Mouse (Mus musculus) heart, postnatal 36 days (tissue): ENCODE measurements around the gene Lman1l. TPM values are rescaled to one million over a fixed set of nuclear protein-coding genes. Genes with fewer than 3 reads are reported as not detected.

Experiments
- DNase-seq, 2 experiments: peaks; one replicate each; pipeline ENCODE4 v3.0.0; 2021 to 2022
- intact Hi-C: fragments of 180-260 bp; cut with DNase I; formaldehyde crosslinking; loops from one replicate; pipeline ENCODE4 v1.15.1; 2025
- total RNA-seq, 2 experiments: library from RNA; stranded (reverse); gene quantifications; 2 replicates each; pipeline ENCODE4 v1.2.3; 2021

The Lman1l gene
- total RNA-seq, 2 experiments from 2014 or later = not detected

DNA sequence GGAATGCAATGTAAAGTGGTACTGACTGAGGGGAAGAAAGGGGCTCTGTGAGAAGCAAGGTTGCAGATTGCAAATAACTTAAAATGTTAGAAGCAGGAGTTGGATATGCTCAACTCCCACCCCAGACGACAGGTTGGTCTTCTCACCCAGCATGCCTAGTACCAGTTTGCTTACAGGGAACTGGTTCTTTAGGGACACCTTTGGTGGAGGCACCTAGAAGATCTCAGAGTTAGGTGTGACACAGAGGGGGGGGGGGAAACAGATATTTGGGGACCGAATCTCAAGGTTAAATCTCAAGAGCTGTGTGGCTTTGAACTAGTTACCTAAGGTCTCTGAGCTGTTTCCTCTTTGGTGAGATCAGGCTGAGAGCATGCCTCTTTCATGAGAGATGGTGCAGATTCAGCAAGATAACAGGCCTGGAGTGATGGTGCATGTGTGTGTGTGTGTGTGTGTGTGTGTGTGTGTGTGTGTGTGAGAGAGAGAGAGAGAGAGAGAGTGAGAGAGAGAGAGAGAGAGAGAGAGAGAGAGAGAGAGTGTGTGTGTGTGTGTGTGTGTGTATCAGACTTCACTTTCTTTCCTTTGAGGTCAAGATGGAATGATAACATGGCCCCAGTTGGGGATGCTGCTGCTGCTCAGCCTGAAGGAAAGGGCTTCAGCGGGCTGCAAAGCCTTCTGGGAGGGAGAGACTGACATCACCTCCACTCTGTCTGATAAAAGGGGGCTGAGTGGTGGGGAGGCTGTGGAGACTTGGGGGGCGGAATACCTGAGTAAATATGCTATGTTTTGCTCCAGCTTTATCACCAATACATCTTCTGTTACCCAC is 26.9 kb upstream of the Lman1l start:
- DNase-seq = no peak
- intact Hi-C loops = loop anchor here (5.0 kb wide), 1 partner anchor 60 kb away; the partner anchor contains the start of gene Ulk3

DNA sequence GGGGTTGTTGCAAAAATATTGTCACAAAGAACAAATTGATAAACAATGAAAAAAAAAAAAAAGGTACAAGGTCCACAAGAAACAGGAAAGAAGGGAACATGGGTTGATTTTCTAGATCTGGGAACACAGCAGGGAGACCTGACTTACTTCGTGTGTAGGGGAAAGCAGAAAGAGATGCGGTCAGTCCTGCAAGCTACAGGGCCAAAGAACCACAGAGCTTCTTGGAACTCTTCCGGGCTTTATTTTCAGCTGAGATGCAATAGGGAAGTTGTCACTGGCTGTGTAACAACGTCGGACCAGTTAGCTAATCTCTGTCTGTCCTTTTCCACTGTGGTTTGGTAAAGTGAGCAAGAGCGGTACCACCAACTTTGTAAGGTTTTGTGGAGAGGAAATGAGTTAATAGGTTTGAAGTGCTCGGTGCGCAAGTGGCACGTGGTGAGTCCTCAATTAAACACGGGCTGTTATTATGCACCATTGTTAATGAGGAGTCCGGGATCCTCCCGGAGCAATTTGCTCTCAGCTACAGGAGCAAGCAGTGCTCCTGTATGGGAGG is 26.1 kb upstream of the Lman1l start:
- intact Hi-C loops = loop anchor here (5.0 kb wide), 1 partner anchor 59 kb away; the partner anchor contains the start of gene Ulk3
- DNase-seq = peak in 1 of 2 experiments; percentile 8

DNA sequence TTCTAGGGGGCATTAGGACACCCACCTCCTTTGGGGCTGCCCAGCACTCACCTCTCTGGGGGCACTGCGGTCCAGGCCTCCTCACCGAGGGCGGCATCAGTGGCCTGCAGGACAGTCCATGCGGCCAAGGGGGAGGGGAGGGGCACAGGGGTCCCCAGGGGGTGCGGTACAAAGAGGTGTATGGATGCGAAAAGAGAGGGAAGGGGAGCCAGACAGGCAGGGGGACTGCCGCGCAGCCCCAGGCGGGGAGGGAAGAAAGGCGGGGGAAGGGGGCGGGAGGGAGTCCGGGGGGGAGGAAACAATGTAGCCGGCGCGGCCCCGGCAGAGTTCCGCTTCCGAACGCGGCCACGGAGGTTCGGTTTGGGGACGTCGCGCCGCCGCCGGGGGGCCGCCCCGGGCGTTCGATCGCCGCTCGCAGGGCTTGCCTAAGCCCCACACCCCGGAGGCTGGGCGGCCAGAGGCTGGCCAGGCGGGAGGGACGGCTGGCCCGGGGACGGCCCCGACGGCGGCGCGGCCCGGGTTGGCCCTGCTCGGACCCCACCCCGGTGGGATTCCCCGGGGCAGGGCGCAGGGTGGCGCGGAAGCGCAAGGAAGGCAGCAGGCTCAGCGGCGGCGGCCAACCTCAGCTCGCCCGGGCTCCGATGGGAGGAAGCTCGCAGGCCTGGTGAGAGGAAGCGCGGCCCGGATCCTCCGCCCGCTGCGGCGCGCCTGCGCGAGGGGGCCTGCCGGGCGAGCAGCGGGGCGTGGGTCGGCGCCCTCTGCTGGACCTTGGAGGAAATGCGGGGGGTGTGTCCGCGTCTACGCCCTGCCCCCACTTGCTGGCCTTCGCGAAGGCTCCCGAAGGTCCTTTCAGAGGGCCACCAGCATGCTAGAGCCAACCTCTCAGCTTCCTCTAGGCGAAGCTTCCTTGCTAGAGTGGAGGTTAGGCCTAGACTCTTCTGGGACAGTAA is 24.6 kb upstream of the Lman1l start:
- DNase-seq = peak; percentile 97
- intact Hi-C loops = loop anchor here (2.0 to 5.0 kb wide), 4 partner anchors 14 to 123 kb away; partner anchors contain the start of genes Cox5a and Ulk3

DNA sequence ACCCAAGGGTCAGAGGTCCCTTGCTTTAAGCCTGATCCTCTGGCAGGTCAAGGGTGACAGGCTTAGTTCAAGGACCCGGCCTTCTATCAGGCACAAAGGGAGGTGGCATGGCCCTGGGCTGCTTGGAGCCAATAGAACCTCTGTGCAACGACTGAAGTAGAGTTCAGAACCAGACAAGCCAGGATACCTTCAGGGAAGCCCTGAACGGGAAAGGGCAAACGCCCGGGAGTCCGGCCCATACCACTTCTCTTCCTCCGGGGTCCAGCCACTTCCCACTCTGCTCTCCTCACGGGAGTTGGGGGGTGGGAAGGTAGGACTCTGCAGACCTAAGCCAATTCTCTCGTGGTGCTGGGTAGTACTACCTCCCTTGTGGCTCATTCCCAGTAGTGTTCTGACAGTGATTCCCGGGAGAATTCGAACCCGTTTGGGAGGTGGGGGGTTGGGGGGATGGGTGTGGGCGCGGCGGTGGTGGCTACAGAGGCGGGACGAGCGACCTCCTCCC is 23.9 kb upstream of the Lman1l start:
- no peak for DNase-seq
- intact Hi-C loops = loop anchor here (2.0 to 5.0 kb wide), 3 partner anchors 14 to 122 kb away; partner anchors contain the start of gene Cox5a

DNA sequence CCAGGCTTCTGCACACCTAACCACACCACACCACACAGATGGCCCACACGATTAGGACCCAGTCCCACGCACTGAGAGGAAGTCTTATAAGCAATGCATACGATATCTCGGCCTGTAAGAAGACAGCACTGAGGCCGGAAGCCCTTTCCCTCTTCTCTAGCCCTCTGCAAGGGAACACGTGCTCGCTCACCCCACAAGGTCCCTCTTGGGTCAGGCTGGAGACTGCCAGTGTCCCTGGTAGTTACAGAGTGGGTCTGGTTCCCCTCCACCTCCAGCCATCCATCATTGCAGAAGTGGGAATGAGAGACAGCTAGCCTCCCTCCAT is 23.2 kb upstream of the Lman1l start:
- intact Hi-C loops = loop anchor here (2.0 to 5.0 kb wide), 3 partner anchors 13 to 122 kb away; partner anchors contain the start of gene Cox5a
- no peak for DNase-seq

GRCm38 (mm10) chr9:57643169-57643855 is 22.7 kb upstream of the Lman1l start:
- no peak for DNase-seq
- intact Hi-C loops = loop anchor here (5.0 kb wide), 2 partner anchors 101 to 121 kb away; partner anchors contain the start of gene Cox5a

DNA sequence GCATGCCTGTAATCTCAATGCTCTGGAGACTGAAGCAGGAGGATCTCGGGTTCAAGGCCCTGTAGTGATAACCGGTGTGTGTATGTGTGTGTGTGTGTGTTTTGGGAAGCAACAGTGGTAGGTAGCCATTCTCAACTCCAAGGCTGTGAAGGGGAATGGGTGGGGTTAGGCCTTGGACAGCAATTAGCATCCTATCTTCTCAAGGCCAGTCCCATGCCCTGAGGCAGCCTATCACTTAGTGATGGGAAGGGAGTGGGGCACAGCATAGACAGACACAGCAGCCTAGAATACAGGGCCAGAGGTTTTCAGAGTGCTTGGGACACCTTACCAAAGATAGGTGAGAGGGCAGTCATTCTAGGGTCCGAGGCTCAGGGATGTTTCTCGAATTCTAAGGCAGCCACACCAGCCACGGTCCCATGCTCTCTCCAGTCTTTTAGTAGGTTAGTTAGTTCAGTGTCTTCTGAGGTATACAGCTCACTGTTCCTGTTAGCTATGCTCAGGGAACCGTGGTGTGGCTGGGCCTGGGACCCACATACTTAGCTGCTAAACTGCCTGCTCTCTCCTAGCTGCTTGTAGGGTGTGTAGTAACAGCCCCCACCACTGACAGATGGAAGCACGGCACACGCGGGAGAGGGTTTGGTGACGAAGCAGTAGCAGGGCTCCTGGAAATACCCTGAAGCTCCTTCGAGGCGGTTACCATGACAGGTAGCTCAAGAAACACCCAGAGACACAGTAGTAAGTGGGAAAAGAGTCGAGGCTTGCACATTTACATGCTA is 21.4 kb upstream of the Lman1l start:
- DNase-seq = peak in 1 of 2 experiments; percentile 1
- intact Hi-C loops = loop anchor here (5.0 kb wide), 2 partner anchors 100 to 120 kb away; partner anchors contain the start of gene Cox5a

DNA sequence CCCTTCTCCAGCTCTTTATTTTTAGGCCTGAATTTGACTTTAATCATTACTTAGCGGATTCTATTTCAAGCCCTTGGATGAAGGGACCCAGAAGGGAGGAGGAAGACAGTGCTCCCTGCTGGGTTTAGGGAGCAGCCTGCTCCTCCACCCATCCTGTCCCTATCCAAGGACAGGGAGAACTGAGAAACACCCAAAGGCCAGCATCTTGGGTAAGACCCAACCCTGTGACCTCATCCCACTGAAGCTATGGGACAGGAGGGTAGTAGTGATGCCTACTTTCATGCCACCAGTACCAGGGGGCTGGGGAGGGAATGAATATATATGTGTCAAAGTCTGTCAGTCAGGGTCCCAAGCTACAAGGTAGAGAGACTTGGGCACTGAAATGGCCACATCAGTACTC is 20.4 kb upstream of the Lman1l start:
- intact Hi-C loops = loop anchor here (5.0 kb wide), 2 partner anchors 99 to 119 kb away; partner anchors contain the start of gene Cox5a
- peak in 1 of 2 experiments; percentile 11 for DNase-seq

DNA sequence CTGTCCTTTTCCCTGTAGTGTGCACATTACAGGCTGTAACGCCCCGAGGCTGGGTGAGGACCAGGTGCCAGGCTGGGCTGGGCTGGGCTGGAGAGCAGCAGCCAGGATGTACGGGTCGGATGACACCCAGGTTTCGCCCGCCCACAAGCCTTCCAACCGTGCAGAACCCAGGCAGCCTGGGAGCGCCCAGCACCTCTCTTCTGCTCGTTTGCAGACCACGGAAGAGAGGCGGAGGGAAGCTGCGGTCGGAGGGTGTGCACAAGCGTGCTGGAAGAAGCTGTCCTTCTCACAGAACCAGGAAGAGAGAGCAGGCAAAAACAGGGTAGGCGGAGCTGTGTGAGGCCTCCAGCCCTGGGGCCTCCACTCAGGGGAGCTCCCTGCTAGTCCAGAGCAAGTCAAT is 19.8 kb upstream of the Lman1l start:
- peak; percentile 63 to 64 for DNase-seq
- intact Hi-C loops = loop anchor here (5.0 kb wide), 2 partner anchors 98 to 118 kb away; partner anchors contain the start of gene Cox5a

- intact Hi-C loops = loop anchor here (5.0 kb wide), 2 partner anchors 97 to 117 kb away; partner anchors contain the start of gene Cox5a
- no peak for DNase-seq
Measured at GRCm38 (mm10) chr9:57639661-57640328, 19.2 kb upstream of the Lman1l start.

GRCm38 (mm10) chr9:57638651-57639459 is 18.3 kb upstream of the Lman1l start:
- peak; percentile 39 to 48 for DNase-seq
- intact Hi-C loops = no loop called here

DNA sequence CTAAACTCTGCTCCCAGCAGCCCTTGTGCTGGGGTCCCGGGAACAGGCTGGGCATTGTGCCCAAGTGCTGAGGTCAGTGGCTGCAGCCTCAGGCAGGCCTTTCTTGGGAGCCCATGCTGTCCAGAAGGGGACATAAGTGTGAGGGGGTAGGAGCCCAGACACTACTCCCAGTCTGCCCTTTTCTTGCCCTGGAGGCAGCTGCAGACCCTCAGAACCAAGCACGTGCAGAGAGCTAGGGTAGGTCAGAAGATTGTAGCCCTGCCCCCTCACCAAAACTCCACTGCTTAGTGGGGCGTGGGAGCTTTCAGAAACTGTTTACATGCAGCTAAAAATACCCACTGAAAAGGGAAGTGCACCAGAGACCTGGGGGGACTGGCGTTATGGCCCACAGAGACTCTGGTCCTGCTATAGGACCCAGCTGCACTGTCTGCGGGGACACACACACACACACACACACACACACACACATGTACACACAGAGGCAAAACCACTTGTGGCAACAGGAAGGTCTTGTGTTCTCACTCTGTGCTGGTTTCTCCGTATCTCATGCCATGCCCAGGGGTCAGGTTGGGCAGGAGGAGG is 17.3 kb upstream of the Lman1l start:
- DNase-seq = peak; percentile 68 to 72
- intact Hi-C loops = no loop called here

GRCm38 (mm10) chr9:57637272-57637671 is 16.7 kb upstream of the Lman1l start:
- intact Hi-C loops = no loop called here

DNA sequence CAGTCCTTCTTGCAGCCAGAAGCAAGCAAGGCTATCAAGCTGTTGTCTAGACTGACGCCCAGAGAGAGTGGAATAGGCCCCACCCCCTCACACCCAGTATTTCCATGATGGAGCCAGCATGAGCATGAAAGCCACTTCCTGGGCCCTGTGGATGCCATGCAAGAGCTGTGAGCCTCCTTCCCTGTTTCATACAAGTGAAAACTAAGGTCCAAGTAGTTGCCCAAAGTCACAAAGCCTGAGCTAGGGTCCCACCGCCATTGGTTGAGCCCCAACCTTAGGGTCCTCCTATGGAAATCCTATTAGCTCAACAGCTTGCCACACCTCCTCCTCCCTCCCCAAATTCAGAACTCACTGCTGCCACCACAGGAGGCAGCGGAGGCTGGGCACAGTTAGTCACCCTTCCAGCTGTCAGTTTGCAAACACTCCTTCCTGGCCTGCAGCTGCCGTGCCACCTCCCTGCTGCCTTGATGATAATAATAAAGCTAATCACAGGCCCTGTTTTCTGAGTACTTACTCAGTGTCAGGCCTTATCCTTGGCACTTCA is 13.0 kb upstream of the Lman1l start:
- intact Hi-C loops = no loop called here

More at GRCm38 (mm10) chr9:57637272-57637671, 16.7 kb upstream of the Lman1l start:
- no peak for DNase-seq

DNA sequence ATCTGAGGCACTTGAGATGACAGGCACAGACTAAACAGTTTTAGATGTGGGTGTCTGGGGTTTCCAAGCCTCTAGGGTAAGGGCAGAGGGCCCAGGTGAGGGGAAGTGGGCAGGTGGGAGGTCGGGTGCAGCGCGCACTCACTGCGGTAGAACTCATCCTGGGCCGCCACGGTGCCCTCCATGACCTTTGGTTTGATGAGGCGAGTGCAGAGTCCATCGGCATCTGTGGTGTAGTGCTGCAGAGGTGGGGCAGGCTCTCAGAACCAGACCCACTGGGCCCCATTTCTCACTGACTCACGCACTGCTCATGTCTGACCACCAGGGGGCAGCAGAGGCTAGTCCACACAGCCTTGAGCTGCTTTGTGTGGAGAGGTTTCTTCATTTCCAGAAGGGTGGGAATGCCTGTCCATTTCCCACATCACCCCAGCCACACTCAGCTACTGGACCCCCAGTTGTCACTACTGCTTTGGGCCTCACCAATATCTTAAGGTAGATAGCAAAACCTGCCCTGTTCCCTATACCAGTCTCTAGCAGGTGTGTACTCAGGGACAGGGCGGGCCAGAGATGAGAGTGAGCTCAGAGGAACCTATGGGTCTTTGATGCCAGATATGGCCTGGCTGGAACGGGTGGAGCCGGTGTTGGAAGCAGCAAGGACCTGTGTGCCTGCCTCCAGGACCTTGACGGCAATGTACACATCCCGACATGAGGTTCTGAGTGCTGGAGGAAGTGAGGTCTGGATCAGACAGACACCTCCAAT is 8.7 kb upstream of the Lman1l start:
- intact Hi-C loops = loop anchor here (1.0 kb wide), 1 partner anchor 26 kb away; no protein-coding TSS in a partner anchor
- DNase-seq = peak; percentile 85 to 89

More for the DNA sequence above, 13.0 kb upstream of the Lman1l start:
- DNase-seq = no peak

DNA sequence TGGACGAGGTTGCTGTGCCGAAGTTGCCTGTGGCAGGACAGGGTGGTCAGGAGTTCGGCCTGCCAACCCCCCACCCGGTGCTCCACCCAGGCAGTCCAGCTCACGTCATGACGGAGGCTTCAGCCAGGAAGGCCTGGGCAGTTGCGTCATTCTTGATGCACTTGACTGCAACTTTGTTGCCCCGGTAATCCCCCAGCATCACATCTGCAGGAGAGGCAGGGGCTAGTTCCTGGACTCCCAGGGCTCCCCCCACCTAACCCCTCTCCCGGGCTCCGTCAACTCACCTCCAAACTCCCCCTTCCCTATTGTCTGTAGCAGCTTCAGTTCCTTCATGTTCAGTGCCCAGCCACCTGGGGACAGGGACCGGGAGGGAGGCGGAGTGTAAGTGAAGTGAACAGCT is 8.1 kb upstream of the Lman1l start:
- no peak for DNase-seq
- intact Hi-C loops = loop anchor here (1.0 kb wide), 1 partner anchor 27 kb away; no protein-coding TSS in a partner anchor
